Mouse (Mus musculus) MN1 (cell line): ENCODE measurements around the gene Wdr20.
"Not testable (repeated sequence)": the region's sequence is repeated elsewhere in the genome, so short reads cannot be mapped to it uniquely, and the experiment has no call there.

ENCODE experiments used
- DNase-seq: peaks from one replicate; pipeline ENCODE4 v3.0.0-alpha.2; 2016; ENCODE audit warnings: low spot score

The Wdr20 gene

GRCm38 (mm10) chr12:110737170-110738157 lies at the start of gene Wdr20:
Gene Wdr20 (plus strand): TSS chr12:110737944.
- DNase-seq = peak; percentile 94

DNA sequence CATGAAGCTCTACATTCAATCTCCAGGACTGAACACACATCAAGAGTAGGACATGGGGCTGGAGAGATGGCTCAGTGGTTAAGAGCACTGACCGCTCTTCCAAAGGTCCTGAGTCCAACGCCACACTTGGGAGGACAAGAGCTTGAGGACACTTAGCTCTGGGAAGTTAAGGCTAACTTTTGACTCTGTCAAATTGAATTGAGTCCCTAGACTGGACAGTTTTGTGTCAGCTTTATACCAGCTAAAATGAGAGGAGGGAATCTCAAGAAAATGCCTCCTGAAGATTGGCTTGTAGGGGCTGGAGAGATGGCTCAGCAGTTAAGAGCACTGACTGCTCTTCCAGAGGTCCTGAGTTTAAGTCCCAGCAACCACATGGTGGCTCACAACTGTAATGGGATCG lies 48.8 kb upstream of the Wdr20 start:
- not testable (repeated sequence) for DNase-seq

GRCm38 (mm10) chr12:110689919-110690643 lies 47.7 kb upstream of the Wdr20 start:
- no peak for DNase-seq

- DNase-seq = not testable (repeated sequence)
Observed at GRCm38 (mm10) chr12:110693378-110693777, 44.4 kb upstream of the Wdr20 start.

- peak; percentile 57 for DNase-seq
Observed at GRCm38 (mm10) chr12:110695676-110696171, 42.0 kb upstream of the Wdr20 start.

- peak; percentile 94 for DNase-seq
Observed at GRCm38 (mm10) chr12:110696173-110696974, 41.4 kb upstream of the Wdr20 start.

DNA sequence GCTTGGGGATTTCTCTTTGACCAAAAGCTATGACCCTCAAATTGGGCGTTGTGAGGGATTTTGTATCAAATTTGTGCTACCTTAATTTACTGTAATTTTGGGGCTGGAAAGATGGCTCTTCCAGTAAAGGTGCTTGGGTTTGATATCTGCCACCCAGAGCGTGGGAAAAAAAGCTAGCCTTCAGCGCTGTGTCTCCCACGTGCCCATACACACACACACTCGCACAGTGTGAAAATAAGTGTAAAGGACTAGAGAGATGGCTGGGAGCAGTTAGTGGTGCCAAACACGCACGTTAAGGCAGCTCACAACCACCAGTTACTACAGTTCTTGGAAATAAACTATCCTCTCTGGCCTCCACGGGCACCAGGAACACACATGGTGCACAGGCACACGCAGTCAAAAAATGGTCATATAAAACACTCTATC lies 40.8 kb upstream of the Wdr20 start:
- no peak for DNase-seq

- DNase-seq = no peak
Observed at GRCm38 (mm10) chr12:110697457-110697856, 40.3 kb upstream of the Wdr20 start.

- no peak for DNase-seq
Observed at GRCm38 (mm10) chr12:110698080-110698479, 39.7 kb upstream of the Wdr20 start.

DNA sequence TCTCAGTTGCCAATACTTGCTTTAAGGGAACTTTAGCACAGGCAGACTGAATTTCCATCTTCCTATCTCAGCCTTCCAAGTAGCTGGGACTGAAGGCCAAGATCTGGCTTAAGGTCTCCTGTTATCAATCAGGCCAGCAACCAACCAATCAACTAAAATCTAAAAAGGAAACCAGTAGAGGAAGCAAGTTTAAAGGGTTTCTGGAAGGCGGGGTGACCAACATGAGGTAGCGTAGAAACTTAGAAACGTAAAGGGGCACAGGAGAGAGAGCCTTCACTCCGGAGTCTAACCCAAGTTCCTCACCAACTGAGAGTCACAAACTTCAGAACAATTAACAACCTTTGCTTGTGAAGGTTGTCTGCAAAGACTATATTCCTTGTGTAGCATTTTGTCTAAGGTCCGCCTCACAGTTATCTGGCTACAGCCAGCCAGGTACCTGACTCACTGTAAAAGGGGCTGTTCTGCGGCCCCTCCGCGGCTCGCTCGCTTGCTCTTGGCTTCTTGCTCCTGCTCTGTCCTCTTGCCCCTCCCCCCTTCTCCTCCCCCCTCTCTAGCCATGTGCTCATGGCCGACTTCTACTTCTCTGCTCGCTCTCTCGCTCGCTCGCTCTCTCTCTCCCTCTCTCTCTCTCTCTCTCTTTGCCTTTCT lies 39.1 kb upstream of the Wdr20 start:
- DNase-seq = no peak

DNA sequence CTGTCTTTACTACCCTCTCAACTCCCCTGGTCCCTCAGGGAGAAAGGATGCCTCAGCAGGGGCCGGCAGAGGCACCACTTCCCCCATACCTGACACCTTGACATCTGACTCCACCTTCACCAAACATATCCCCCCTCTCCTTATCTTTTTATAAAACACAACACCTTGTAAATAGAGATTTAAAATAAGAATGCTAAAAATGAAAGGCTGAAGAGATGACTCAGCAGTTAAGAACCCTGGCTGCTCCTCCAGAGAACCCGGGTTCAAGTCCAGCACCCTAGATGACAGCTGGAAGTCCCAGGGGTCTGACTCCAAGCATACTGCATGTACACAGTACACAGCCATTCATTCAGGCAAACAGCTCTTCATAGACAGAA lies 38.6 kb upstream of the Wdr20 start:
- DNase-seq = no peak

DNA sequence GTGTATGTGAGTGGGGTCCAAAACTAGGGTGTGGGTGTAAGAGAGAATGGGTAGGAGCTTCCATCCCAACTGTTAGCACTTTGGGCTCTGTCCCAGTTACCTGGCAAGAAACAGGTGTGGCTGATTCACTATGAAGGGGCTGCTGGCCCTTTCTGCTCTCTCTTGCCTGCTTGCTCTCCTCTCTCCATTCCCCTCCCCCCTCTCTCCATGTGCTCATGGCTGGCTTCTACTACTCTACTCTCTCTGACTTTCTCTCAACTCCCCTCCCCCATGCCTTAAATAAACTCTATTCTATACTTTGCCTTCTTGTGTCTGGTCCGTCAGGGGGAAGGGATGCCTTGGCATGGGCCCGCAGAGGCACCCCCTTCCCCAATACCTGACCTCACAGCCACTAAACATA lies 37.0 kb upstream of the Wdr20 start:
- no peak for DNase-seq

DNA sequence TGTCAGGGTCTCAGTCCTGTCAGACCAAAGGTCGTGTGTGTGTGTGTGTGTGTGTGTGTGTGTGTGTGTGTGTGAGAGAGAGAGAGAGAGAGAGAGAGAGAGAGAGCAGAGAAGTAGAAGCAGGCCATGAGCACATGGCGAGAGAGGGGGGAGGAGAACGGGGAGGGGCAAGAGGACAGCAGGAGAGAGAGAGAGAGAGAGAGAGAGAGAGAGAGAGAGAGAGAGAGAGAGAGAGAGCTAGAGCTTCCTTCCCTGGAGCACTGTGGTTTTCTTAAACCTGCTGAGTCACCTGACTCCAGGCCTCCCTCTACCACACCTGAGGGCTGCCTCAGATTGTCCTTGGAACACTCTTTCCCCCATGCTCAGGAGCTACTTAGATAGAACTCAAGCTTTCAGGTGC lies 36.4 kb upstream of the Wdr20 start:
- DNase-seq = not testable (repeated sequence)

- no peak for DNase-seq
Observed at GRCm38 (mm10) chr12:110702556-110702955, 35.2 kb upstream of the Wdr20 start, which contains the start of gene Hsp90aa1. Gene Hsp90aa1 (minus strand): TSS chr12:110702728.

DNA sequence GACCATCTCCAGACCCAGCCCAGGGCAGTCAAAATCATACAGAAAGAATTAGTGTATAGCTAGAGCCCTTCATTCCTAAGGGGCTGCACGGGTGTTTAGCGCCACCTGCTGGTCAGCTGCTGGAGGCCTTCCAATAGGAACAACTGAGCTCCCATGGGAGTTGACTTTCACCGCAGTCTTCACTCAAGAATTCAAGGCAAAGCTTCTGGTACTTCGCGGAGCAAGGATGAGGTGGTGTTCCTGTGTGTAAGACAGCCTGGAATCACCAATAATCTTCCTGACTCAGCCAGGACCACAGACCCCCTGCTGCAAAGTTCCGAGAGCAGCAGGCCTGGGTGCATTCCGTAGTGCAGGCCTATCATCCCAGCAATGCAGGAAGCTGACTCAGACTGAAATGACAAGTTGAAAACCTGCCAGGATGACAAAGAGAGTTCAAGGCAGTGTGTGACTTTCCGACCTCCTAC lies 34.7 kb upstream of the Wdr20 start:
- DNase-seq = peak; percentile 89

- no peak for DNase-seq
Observed at GRCm38 (mm10) chr12:110703682-110704081, 34.1 kb upstream of the Wdr20 start.

- not testable (repeated sequence) for DNase-seq
Observed at GRCm38 (mm10) chr12:110705419-110705818, 32.3 kb upstream of the Wdr20 start.

DNA sequence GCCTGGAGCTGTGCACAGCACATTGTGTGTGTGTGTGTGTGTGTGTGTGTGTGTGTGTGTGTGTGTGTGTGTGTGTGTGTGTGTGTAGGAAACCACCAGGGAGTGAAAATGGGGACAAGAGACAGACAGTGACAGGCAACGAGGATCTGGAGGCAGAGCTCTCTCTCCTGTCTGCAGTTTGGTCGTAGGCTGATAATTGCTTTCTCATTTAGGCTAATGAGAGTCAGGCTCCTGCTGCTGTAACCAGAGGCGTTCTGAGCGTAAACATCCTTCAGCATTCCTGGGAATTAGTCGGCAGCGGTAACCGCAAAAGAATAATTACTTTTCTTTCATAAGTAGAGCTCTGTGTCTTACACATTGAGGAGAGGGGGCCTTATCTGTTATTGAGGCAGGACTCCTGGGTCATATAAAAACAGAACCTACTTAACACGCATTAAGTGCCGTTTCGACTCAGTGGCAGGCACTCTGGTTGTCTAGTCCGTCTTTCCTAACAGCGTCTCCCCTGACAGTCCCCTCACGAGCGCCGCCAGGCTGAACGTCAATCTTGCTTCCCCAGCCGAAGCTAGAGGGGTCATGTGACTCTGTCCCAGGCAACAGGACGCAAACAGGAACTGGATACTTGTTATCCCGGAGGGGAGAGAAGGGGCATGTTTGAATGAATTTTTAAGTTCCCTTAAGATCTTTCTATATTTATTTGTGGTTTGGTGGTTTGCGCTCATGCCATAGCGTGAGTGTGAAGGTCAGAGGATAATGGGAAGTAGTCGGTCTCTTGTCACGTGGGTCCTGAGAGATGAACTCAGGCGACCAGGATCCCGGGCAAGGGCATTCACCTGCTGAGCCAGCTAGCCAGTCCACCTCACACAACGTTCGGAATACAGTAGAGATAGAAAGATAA lies 31.2 kb upstream of the Wdr20 start:
- DNase-seq = peak; percentile 70

GRCm38 (mm10) chr12:110707451-110707850 lies 30.3 kb upstream of the Wdr20 start:
- DNase-seq = no peak

DNA sequence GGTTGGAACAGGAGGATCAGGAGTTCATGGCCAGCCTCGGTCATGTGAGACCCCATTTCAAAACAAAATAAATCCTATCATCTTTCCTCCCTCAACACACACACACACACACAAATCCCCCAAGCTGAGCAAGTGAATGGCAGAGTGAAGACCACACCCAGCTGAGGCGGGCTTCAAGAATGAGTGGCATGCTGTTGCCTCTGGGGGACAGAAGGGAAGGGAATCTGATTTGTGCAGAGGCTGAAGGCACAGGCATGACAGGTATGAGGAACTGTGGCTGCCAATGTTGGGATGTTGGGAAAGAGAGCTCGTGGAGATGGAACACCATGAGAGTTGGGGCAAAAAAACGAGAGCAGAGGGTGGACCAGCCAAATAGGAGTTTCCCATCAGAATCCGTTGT lies 26.5 kb upstream of the Wdr20 start:
- DNase-seq = no peak
